Mouse (Mus musculus): ENCODE measurements around the gene Kmt5a.

- TF ChIP-seq CTCF (IDR thresholded peaks at IDR 0.05; ENCODE audit: low read depth) (no peak), EP300 (IDR thresholded peaks at IDR 0.05; ENCODE audit: low read depth) (no peak)
Measured at GRCm38 (mm10) chr5:124509200-124509599, 69.5 kb downstream of the Kmt5a start.
